Comparison of ENCODE assay signal across 7 mouse cellular contexts in the genomic region with DNA sequence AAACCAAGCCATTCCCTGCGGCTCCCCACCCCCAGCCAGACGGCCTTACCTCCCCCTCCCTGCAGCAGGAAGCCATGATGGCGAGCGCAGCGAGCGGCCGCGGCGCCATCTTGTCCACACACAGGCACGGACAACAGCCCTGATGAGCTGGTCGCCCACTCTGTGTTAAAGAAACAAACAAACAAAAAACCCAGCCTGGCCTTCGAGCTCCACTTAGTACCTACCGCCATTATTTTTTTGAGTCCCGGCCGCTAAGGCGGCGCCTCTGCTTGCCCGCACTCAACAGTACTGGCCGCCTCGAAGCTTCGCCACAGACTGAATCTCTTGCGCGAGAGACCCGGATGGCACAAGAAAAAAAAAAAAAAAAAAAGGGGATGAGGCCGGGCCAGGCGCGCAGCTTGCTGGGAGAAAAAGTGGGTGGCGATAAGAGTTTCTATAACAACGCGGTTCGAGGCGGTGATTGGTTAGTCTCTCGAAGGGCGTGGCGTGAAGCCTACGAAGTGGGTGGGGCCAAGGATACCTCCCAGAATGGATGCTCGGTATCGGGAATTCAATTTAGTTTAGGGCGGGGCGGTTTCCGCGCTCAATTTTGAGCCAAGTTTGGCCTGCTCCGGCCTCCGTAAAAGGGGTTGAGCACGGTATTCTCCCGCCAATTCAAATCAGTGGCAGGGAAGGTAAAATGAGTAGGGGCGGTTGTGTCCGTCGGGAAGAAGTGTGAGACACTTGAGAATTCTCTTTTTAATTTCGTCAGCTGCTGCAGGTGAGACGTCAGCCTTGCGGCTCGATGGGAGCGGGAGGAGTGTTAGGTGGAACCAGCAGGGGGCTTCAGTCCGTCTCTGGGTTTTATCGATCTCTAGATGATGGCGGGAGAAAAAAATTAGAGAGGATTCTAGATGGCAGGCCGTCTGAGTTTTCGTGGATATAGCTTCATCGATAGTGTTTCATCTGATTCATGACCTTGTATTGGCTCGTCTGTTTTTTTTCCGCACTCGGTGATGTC. TPM values are rescaled to one million over a fixed set of nuclear protein-coding genes. Genes with fewer than 3 reads are reported as not detected.
DNase-seq lines count a peak whose midpoint lies in the region; ATAC-seq lines count a peak whose summit lies in the region.

Gene Rsrc2 (minus strand): TSS at position 350 of the 1,000 bp plus-strand sequence.
Gene Kntc1 (plus strand): TSS at position 652 of the 1,000 bp plus-strand sequence.

- peak within 1 kb of the TSS; percentile 75 for H3K4me3 ChIP-seq in embryonic facial prominence, embryonic 11.5 days (ENCODE audit: low read depth, low read length)
- peak within 1 kb of the TSS; percentile 82 for H3K4me3 ChIP-seq in limb, embryonic 10.5 days
- H3K4me3 ChIP-seq in midbrain, embryonic 13.5 days (replicated peaks) = peak within 1 kb of the TSS; percentile 83

- H3K27me3 ChIP-seq in embryonic facial prominence, embryonic 11.5 days (ENCODE audit: control insufficient read depth, insufficient read depth, low read length) = no peaks in the 10 kb centered on the region
- no peaks in the 10 kb centered on the region for H3K27me3 ChIP-seq in limb, embryonic 10.5 days (ENCODE audit: low read depth, poor library complexity, severe bottlenecking)
- no peaks in the 10 kb centered on the region for H3K27me3 ChIP-seq in midbrain, embryonic 13.5 days

- peak within 1 kb of the TSS; percentile 95 for H3K27ac ChIP-seq in embryonic facial prominence, embryonic 11.5 days (replicated peaks; ENCODE audit: low read depth, low read length)
- peak within 1 kb of the TSS; percentile 97 for H3K27ac ChIP-seq in limb, embryonic 10.5 days
- H3K27ac ChIP-seq in midbrain, embryonic 13.5 days = peak within 1 kb of the TSS; percentile 98

- peak within 1 kb of the TSS; percentile 84 for H3K9ac ChIP-seq in embryonic facial prominence, embryonic 11.5 days (replicated peaks; ENCODE audit: low read length)
- H3K9ac ChIP-seq in midbrain, embryonic 13.5 days (replicated peaks) = peak within 1 kb of the TSS; percentile 79

- WGBS in embryonic facial prominence, embryonic 11.5 days = under 1% methylated on average over 63 of the region's 63 CpGs
- under 1% methylated on average over 63 of the region's 63 CpGs for whole genome bisulfite sequencing in limb, embryonic 10.5 days
- under 1% methylated on average over 63 of the region's 63 CpGs for WGBS in midbrain, embryonic 13.5 days

- peak; percentile 98 for DNase-seq in adrenal gland, postnatal 14 days
- DNase-seq in embryonic facial prominence, embryonic 11.5 days (ENCODE audit: low spot score) = peak; percentile 100
- DNase-seq in kidney, adult 11 months = peak; percentile 100
- peak; percentile 97 for DNase-seq in limb, embryonic 10.5 days (ENCODE audit: low spot score)
- peak; percentile 99 for DNase-seq in spleen, adult 12 weeks (ENCODE audit: low spot score)

- 0 out of 2 replicates have a peak, but pooled peaks cover 2% of the 10 kb centered on the region for H3K36me3 ChIP-seq in embryonic facial prominence, embryonic 11.5 days (replicated peaks; ENCODE audit: control insufficient read depth, insufficient read depth, low read depth, low read length)
- peaks cover 50% of the 10 kb centered on the region for H3K36me3 ChIP-seq in limb, embryonic 10.5 days
- H3K36me3 ChIP-seq in midbrain, embryonic 13.5 days = peaks cover 5% of the 10 kb centered on the region

- H3K4me1 ChIP-seq in embryonic facial prominence, embryonic 11.5 days (ENCODE audit: control insufficient read depth, insufficient read depth, low read length) = no peaks in the 10 kb centered on the region
- H3K4me1 ChIP-seq in limb, embryonic 10.5 days = peaks cover 23% of the 10 kb centered on the region
- peaks cover 36% of the 10 kb centered on the region for H3K4me1 ChIP-seq in midbrain, embryonic 13.5 days (replicated peaks)

- ATAC-seq in embryonic facial prominence, embryonic 11.5 days (replicated peaks; ENCODE audit: insufficient number of reproducible peaks, low FRiP score, low TSS enrichment, low read depth) = peak; percentile 94
- ATAC-seq in granulocyte monocyte progenitor cell, adult 5-6 weeks (replicated peaks; ENCODE audit: poor library complexity, severe bottlenecking) = peak; percentile 98
- peak; percentile 98 for ATAC-seq in midbrain, embryonic 13.5 days

- peak within 1 kb of the TSS; percentile 56 for H3K4me2 ChIP-seq in embryonic facial prominence, embryonic 11.5 days (ENCODE audit: low read depth, low read length)
- H3K4me2 ChIP-seq in midbrain, embryonic 13.5 days (replicated peaks) = peak within 1 kb of the TSS; percentile 78

- no peaks in the 10 kb centered on the region for H3K9me3 ChIP-seq in embryonic facial prominence, embryonic 11.5 days (replicated peaks; ENCODE audit: control insufficient read depth, low read length)
- no peaks in the 10 kb centered on the region for H3K9me3 ChIP-seq in limb, embryonic 10.5 days (replicated peaks)
- H3K9me3 ChIP-seq in midbrain, embryonic 13.5 days = no peaks in the 10 kb centered on the region

RNA-seq across cellular contexts. Expression of gene Rsrc2, which starts in this region (rescaled TPM):
- 85.8 and 91.7 TPM in 2 replicates for total RNA-seq in adrenal gland, postnatal 14 days (2021)
- 156 and 176 TPM in 2 replicates for polyA plus RNA-seq in embryonic facial prominence, embryonic 11.5 days (2014; fragmentation: Nextera tagmentation; extraction: Ambion mirVana)
- 118 TPM in 2 replicates for total RNA-seq in granulocyte monocyte progenitor cell, adult 5-6 weeks (2014; fragmentation: Nextera tagmentation)
- 171 and 227 TPM in 2 replicates for total RNA-seq in granulocyte monocyte progenitor cell, adult 5-6 weeks (2017)
- 113 and 138 TPM in 2 replicates for polyA plus RNA-seq in limb, embryonic 10.5 days (2016; fragmentation: Nextera tagmentation; extraction: Ambion mirVana)
- polyA plus RNA-seq in midbrain, embryonic 13.5 days (2015; fragmentation: Nextera tagmentation; extraction: Ambion mirVana) = 173 and 184 TPM in 2 replicates

RNA-seq across cellular contexts. Expression of gene Kntc1, which starts in this region (rescaled TPM):
- 8.5 and 10.7 TPM in 2 replicates for total RNA-seq in adrenal gland, postnatal 14 days (2021)
- polyA plus RNA-seq in embryonic facial prominence, embryonic 11.5 days (2014; fragmentation: Nextera tagmentation; extraction: Ambion mirVana) = 32.7 and 36.4 TPM in 2 replicates
- 63.0 and 74.9 TPM in 2 replicates for total RNA-seq in granulocyte monocyte progenitor cell, adult 5-6 weeks (2014; fragmentation: Nextera tagmentation)
- 43.6 and 73.8 TPM in 2 replicates for total RNA-seq in granulocyte monocyte progenitor cell, adult 5-6 weeks (2017)
- polyA plus RNA-seq in limb, embryonic 10.5 days (2016; fragmentation: Nextera tagmentation; extraction: Ambion mirVana) = 45.8 and 48.8 TPM in 2 replicates
- polyA plus RNA-seq in midbrain, embryonic 13.5 days (2015; fragmentation: Nextera tagmentation; extraction: Ambion mirVana) = 14.8 TPM in 2 replicates

Comparison
In these comparisons a context has a peak if more than half of its experiments do, and no peak if none do; other contexts are left out.
1. Peak in every context shown above with its lines: DNase-seq, ATAC-seq, H3K4me3 ChIP-seq and H3K27ac ChIP-seq.